Mouse (Mus musculus): Measurements from ENCODE around the gene Olfr710.
"Not testable (repeated sequence)": the region's sequence is repeated elsewhere in the genome, so short reads cannot be mapped to it uniquely, and the experiment has no call there.

The Olfr710 gene

DNA sequence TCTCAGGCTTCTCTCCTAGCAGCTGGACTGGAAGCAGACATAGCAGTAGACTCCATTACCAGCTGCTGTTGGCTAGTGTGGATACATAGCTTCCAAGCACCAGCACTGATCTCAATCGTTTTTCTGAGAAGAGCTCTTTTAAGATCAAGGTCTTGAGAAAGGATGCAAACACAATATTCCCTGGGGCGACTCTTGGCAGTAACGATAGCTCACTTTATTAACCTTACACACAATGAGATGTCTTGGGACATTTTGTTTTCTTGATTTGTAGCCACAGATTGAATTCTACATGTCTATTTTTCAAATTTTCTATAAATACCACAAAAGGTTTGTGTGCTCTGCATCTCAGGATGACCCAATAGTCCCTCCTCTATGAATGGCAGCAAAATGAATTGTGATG, at the start of gene Olfr710:
Olfr710 (minus strand) TSS at position 101 of the 400 bp plus-strand sequence.
- no peak for DNase-seq

DNA sequence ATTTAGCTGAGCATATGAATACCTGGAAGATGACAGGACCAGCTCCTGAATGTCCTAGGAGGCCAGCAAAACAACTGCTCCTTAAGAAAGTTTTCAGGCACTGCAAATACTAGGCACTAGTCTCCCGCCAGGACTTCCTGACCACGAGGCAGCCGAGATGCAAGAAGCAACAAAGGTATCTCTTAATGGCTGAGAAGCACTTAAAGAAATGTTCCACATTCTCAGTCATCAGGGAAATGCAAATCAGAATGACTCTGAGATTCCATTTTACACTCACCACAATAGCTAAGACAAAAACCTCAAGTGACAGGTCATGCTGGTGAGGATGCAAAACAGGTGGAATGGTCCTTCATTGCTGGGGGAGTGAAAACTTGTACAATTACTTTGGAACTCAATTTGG, 37.1 kb upstream of the Olfr710 start:
- DNase-seq: no peak

DNA sequence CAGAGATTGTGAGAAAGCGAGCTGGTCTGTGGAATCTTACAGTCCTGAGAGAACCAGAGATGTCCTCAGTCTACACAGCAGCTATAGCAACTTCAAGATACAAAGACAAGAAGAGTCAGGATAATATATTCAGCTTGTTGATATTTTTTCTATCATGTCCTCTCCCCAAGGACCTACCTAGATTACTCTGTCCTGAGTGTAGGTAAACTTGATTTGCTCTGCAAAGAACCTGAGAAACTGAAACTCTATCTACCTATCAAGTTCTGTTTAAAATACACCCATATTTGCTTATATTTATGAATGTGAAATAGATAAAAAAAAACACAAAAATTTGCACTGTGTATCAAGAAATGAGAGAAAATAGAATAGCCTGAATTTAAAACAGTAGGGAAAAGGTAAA, 27.2 kb upstream of the Olfr710 start, which contains the start of gene Olfr711:
Olfr711 (minus strand) TSS at position 101 of the 400 bp plus-strand sequence.
- DNase-seq: no peak

DNA sequence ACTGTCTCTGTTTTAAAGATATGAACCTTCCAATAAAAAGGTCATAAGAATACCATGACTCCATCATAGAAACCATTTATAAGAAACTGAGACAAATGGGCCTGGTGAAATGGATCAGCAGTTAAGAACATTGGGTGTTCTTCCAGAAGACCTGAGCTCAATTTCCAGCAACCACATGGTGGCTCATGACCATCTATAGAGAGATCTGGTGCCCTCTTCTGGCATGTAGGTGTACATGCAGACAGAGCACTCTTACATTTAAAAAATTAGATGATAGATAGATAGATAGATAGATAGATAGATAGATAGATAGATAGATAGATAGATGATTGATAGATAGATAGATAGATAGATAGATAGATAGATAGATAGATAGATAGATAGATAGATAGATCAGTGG, 19.4 kb upstream of the Olfr710 start:
- DNase-seq: not testable (repeated sequence)

- DNase-seq: no peak
Measured at GRCm38 (mm10) chr7:106963837-106964236, 15.7 kb upstream of the Olfr710 start, which contains the start of gene Olfr6. Gene Olfr6 (minus strand): TSS chr7:106963937.

- DNase-seq: no peak
Measured at GRCm38 (mm10) chr7:106932119-106932518, 16.0 kb downstream of the Olfr710 start, which contains the start of gene Olfr709-ps1. Gene Olfr709-ps1 (minus strand): TSS chr7:106932219.

DNA sequence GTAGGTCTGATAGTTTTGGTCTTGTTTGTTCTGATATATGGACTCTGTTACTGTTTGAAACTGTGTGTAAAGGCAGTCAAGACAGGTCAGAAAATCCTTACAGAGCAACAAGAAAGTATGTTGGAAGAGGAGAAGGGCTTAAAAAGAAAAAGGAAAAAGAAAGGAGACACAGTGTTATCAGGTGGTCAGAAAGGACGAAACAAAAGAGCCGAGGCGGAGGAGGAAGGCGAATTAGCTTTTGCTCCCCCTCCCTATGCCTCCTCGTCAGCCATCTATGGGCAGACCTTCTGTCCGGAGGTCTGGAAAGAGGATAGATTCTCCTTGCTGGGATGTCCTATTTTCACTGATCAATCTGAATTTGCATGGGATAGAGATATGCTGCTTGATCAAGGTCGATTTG, 27.2 kb downstream of the Olfr710 start:
- DNase-seq: not testable (repeated sequence)

- no peak for DNase-seq
Measured at GRCm38 (mm10) chr7:106907676-106908075, 40.4 kb downstream of the Olfr710 start, which contains the start of gene Olfr1532-ps1. Gene Olfr1532-ps1 (plus strand): TSS chr7:106908001.

DNA sequence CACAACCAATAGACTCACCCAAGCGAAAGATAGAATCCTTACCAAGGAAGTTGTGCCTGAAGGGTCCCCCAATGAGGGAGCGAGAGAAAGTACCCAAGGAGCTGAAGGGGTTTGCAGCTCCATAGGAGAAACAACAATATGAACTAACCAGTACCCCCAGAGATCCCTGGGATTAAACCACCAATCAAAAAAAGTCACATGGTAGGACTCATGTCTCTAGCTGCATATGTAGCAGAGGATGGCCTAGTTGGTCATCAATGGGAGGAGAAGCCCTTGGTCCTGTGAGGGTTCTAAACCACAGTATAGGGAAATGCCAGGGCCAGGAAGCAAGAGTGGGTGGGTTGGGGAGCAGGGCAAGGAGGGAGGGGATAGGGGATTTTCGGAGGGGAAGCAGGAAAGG, 47.0 kb downstream of the Olfr710 start, which contains the start of gene Olfr707:
Olfr707 (minus strand) TSS at position 101 of the 400 bp plus-strand sequence.
- not testable (repeated sequence) for DNase-seq
